Mouse (Mus musculus) liver, postnatal 0 days (tissue): ENCODE data around the gene Fbln1.

Experiments used
- CTCF ChIP-seq: sonication (generic); IDR thresholded peaks from 2 replicates; pipeline ENCODE4 v1.5.1; 2016; ENCODE audit warnings: antibody characterized with exemption, low read depth
- EP300 ChIP-seq: IDR thresholded peaks from 2 replicates; pipeline ENCODE4 v1.6.1; 2016; ENCODE audit warnings: antibody characterized with exemption, low read depth, mild to moderate bottlenecking

GRCm38 (mm10) chr15:85252476-85252875 lies 46.7 kb downstream of the Fbln1 start:
- TF ChIP-seq CTCF, result no peak
- no peak for TF ChIP-seq EP300
